Mouse (Mus musculus) cortical plate, adult 2 months (tissue): ENCODE data around the gene Sec1. TPM values are rescaled to one million over a fixed set of nuclear protein-coding genes. Genes with fewer than 3 reads are reported as not detected.

Experiments used
- H3K27ac ChIP-seq: fragments of 200-500 bp; 2 replicates; pipeline ENCODE4 v1.5.1; 2012; ENCODE audit warnings: low read length, control low read depth, inconsistent platforms; ENCODE audit not compliant: insufficient read depth
- H3K4me1 ChIP-seq: fragments of 200-500 bp; 2 replicates; pipeline ENCODE4 v1.6.1; 2011; ENCODE audit warnings: low read length; ENCODE audit not compliant: control insufficient read depth, insufficient read depth
- H3K4me3 ChIP-seq: fragments of 200-500 bp; 2 replicates; pipeline ENCODE4 v1.5.1; 2011; ENCODE audit warnings: mild to moderate bottlenecking, low read length, control low read depth; ENCODE audit not compliant: insufficient read depth
- CTCF ChIP-seq: fragments of 200-500 bp; IDR thresholded peaks from 2 replicates; pipeline ENCODE4 v1.5.1; 2011; ENCODE audit warnings: mild to moderate bottlenecking, control low read depth, low read length; ENCODE audit not compliant: insufficient read depth; ENCODE audit errors: extremely low read depth
- POLR2A ChIP-seq: fragments of 200-500 bp; IDR thresholded peaks from 2 replicates; pipeline ENCODE4 v1.6.1; 2011; ENCODE audit warnings: mild to moderate bottlenecking, low read length, control low read depth; ENCODE audit not compliant: insufficient read depth; ENCODE audit errors: extremely low read depth
- polyA plus RNA-seq: library from polyadenylated mRNA; depleted of rRNA; stranded (reverse); fragments of >200 nt; gene quantifications from 2 replicates; pipeline ENCODE4 v1.2.3, GENCODE M21; 2012

The Sec1 gene
- polyA plus RNA-seq, 1 experiment: 6.6 TPM

DNA sequence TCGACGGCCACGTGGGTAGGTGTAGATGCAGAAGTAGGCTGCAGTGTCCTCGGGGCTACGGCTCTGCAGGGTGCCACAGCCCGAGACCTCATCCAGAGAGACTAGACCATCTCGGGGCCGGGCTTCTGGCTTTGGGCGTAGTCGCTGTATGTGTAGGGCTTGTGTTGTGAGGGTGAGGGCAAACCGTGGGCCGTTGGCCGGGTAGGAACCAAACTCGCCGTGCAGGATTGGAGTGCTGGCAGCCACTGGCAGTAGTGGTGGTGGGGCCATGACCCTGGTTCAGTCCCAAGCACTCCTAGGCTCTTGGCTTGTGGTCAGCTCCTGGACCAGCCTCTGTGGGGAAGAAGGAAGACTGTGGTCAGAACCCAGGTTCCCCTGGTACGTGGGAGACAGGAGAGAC, 19.2 kb upstream of the Sec1 start:
- Histone ChIP-seq H3K4me1 (peaks cover 12% of the 10 kb centered on the region), H3K4me3 (no peak overlapping the region), H3K27ac (no peak overlapping the region)
- TF ChIP-seq POLR2A (no peak), CTCF (no peak)

DNA sequence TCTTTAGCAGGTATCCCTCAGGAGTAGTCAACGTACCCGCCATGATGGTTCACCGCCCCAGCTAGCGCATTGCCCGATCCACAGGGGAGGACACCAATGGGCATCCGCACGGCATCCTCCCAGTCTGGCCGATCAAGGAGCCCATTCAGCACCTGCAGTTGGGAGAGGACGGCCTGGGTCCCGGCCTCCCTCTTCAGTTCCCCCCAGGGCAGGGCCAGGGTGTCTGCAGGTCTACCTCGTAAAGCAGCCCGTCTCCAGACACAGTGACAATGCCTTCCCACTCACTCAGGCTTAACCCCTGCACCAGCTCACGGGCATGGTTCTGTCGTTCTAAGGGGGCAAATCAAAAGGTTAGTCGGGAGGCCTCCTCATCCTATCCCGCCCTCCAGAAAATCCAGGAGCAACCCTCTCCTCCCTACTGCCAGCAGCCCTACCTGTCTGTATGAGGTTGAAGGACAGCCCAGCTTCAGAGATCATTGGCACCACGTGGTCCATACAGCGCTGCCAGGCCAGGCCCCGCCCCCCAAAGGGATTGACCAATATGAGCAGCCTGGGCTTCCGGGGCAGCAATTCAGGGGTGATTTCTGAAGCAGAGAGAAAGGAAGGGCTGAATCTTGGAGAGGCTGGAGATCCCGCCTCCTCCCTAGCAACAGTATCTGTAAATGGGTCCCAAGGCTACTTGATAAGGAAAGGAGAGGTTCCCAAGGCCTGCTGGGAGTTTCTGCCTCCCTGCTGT, 18.0 kb upstream of the Sec1 start:
- Histone ChIP-seq H3K4me1 (peaks cover 16% of the 10 kb centered on the region), H3K27ac (no peak overlapping the region), H3K4me3 (no peak overlapping the region)
- TF ChIP-seq CTCF: no peak
- 0 out of 2 replicates have a peak, but pooled peaks have one; percentile 20 for TF ChIP-seq POLR2A

DNA sequence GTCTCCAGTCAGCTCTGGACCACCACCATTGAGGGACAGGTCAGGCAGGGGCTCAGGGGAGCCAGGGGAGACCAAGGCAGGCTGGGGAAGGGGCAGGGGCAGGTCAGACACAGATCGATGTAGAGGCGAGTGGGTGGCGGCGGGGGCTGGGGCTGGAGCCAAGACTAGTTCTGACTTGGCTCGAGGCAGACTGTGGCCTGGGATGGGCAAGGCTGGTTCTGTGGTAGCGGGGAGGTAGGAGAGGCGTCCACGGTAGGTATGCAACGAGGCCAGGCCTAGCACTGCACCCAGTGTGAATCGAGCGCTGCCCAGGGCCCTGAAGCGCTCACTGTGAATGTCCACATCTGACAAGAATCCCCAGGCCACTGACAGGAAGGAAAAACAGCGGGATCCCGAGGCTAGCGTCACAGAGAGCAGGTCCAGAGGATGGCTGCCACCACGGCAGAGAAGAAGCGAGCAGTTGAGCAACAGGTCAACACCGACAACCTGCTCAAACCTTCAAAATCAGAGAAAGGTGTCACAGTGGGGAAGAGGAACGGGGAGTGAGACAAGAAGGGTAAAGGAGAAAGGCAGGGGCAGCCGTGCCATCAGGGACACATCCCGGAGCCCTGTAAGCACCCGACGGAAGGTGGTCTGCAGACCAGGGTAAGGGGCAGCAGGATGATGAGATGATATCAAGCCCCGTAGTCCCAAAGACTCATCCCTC, 17.3 kb upstream of the Sec1 start:
- Histone ChIP-seq H3K27ac (no peak overlapping the region), H3K4me3 (no peak overlapping the region), H3K4me1 (peaks cover 16% of the 10 kb centered on the region)
- TF ChIP-seq POLR2A (peak; percentile 26; the same call in 1 of the 2 replicates), CTCF (no peak)

DNA sequence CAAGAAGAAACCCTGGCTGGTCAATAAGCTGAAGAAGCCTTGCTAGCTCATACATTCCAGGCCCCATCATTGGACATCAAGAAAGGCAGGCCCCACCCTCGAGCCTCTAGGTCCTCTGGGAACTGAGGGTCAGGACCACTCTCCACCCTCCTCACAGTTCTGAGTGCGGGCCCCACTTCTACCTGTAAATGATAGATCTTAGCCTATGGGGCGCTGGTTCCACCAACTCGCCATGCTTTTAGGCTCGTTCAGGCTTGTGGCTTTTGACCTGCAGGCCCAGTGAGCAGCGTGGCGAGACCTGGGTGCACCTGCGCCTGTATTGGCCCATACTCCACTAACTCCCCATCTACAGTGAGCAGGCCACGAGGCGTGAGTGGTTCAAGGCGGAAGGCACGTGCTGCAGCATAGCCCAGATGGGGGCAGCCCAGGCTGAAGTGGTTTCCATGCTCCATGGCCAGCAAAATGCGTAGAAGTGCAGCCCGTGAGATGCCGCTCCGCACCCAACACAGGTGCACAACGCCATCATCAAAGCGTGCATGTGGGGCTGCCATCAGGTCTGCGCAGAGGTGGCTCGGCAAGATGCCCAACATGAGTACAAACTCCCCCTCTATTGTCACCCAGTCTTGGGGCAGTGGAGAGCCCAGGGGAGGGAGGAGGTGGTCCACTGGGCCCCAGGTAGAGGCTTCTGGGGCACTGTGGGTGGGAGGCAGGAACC, 16.4 kb upstream of the Sec1 start:
- TF ChIP-seq CTCF (no peak), POLR2A (peak; percentile 58)
- Histone ChIP-seq H3K27ac (no peak overlapping the region), H3K4me1 (peaks cover 14% of the 10 kb centered on the region), H3K4me3 (no peak overlapping the region)

DNA sequence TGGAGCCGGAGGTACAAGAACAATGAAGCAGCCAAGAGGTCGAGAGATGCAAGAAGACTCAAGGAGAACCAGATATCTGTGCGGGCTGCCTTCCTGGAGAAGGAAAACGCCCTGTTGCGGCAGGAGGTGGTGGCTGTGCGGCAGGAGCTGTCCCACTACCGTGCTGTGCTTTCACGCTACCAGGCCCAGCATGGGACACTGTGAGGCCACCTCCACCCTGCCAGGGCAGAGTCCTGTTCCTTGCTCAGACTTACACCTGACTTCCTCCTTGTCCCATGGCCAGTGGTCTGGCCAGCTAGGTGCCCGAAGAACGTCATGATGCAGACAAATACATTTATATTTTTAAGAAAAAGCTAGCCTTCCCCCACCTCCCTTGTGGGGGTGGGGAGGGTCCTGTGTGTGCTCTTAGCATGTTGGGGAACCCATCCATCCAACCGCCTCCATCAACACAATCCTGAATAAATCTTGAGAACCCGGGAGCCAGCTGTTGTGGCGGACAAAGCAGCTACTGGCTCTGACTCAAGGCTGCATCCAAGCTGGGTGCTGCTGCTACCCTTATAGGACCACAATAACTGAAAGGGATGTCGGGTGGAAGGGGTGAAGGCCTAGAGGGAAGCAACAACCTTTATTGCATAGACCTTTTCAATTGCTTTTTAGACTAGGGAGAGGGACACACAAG, 15.6 kb upstream of the Sec1 start:
- peak; percentile 59 for TF ChIP-seq POLR2A
- no peak for TF ChIP-seq CTCF
- no peak overlapping the region for H3K27ac ChIP-seq
- no peak overlapping the region for H3K4me3 ChIP-seq
- H3K4me1 ChIP-seq: peaks cover 11% of the 10 kb centered on the region

DNA sequence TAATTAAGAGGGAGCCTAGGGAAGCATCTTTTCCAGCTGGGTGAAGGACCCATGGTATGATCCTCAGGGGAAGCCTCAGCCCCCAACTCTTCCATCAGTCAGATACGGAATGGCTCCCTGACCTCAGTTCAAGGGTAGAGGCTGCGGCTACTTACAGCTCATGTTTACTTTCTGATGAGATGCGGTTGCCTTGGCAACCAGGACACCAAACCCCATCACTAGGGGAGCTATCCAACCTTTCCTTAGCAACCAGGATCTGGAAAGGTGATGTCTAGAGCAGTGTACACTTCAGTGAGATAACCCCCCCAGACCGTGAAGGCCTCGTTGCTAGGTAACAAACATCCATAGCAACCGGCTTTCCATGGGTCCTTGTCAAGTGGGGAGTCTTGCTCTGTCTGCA, 14.8 kb upstream of the Sec1 start:
- TF ChIP-seq CTCF: no peak
- TF ChIP-seq POLR2A: 0 out of 2 replicates have a peak, but pooled peaks have one; percentile 8
- H3K27ac ChIP-seq: peak overlapping the region; percentile 82; the same call in 1 of the 2 replicates
- H3K4me3 ChIP-seq: no peak overlapping the region
- peaks cover 11% of the 10 kb centered on the region for H3K4me1 ChIP-seq

DNA sequence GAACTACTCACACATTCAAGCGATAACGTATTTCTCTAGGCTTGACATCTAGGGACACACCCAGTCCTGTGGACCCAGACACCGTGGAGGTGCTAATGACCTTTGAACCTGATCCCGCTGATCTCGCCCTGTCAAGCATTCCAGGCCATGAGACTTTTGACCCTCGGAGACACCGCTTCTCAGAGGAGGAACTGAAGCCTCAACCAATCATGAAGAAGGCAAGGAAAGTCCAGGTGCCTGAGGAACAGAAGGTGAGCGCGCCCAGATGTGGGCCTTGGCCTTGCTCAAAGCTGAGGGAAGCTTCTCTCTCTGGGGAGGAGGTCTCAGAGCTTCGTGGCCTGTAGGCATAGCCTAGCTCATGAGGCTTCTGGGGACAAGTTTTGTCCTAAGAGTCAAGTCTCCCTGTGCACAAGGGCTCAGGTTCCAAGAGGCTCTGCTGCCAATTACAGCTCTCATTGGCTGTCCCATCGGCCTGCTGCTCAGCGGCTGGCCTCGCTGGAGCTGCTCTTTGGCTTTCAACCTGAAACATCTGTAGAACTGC, 14.1 kb upstream of the Sec1 start:
- H3K4me3 ChIP-seq: peak overlapping the region; percentile 97; the same call in 1 of the 2 replicates
- peaks cover 11% of the 10 kb centered on the region for H3K4me1 ChIP-seq

DNA sequence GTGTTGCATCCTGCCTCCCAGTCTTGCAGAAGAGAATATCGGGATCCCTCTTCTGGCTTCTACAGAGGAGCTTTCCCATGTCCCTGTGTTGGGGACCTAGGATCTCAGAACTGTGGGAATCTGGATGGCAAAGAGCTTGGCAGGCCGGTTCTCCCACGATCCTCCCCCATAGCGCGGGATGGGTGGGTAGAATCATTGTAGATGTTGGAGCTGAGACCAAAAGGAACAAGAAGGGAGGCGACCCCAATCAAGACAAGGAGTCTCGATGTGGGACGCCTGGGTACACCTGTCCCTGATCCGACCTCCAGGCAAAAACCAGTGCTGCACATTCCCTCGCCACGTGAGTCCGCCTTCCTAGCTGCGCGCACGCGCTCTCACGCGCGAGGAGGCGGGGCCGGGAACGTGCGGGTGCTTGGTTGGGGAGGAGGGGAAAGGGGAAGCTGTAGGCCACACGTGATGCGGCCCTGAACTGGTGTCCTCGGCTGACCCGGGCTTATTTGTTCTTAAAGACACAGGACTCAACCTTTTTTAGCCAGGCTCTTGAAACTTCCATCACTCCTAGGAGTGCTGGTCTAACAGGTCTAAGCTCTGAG, 13.3 kb upstream of the Sec1 start:
- TF ChIP-seq POLR2A (peak; percentile 69), CTCF (no peak)
- H3K4me3 ChIP-seq: peak overlapping the region; percentile 97
- H3K27ac ChIP-seq: peak overlapping the region; percentile 95
- H3K4me1 ChIP-seq: peaks cover 11% of the 10 kb centered on the region

More for the DNA sequence above, 14.1 kb upstream of the Sec1 start:
- peak overlapping the region; percentile 82 for H3K27ac ChIP-seq
- TF ChIP-seq POLR2A (peak; percentile 26; the same call in 1 of the 2 replicates), CTCF (no peak)

DNA sequence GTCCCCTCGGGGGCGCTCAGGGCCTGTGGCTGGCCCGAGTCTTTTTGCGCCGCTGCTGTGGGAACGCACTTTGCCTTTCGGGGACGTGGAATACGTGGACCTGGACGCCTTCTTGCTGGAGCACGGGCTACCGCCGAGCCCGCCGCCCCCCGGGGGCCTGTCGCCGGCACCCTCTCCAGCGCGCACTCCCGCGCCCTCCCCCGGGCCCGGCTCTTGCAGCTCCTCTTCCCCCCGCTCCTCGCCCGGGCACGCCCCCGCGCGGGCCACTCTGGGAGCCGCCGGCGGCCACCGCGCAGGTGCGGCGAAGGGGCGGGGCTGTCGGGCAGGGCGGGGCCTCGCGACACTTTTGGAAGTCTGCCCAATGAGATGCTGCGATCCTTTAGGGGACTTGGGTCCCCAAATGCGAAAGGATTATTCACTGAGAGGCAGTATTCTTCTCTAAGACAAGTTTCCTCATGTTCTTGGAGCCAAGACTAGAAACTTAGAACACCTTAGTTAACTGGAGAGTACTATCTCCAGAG, 12.6 kb upstream of the Sec1 start:
- H3K27ac ChIP-seq: peak overlapping the region; percentile 100
- no peak for TF ChIP-seq CTCF
- TF ChIP-seq POLR2A: peak; percentile 46; the same call in 1 of the 2 replicates
- H3K4me1 ChIP-seq: peaks cover 11% of the 10 kb centered on the region
- H3K4me3 ChIP-seq: peak overlapping the region; percentile 97
